9 mouse cellular contexts compared by ENCODE assay signal in genomic region chr8:119708878-119709702, GRCm38 (mm10). TPM values are rescaled to one million over a fixed set of nuclear protein-coding genes. Genes with fewer than 3 reads are reported as not detected.
DNase-seq lines count a peak whose midpoint lies in the region; ATAC-seq lines count a peak whose summit lies in the region.
"Had no signal": no experiment of that assay in that cellular context is flagged by ENCODE, and none has a peak within 500 bp of the region (broad histone marks: within the 10 kb centered on the region; RNA-seq: fewer than 3 reads in every experiment).

No protein-coding gene starts in this region.

- no peak overlapping the region for H3K4me3 ChIP-seq in intestine, embryonic 14.5 days (ENCODE audit: low read depth, low read length)

- H3K27me3 ChIP-seq in intestine, embryonic 14.5 days (replicated peaks; ENCODE audit: control insufficient read depth, insufficient read depth, low read length), result no peaks in the 10 kb centered on the region

- no peak overlapping the region for H3K9ac ChIP-seq in intestine, embryonic 14.5 days (ENCODE audit: low read length)

- no peak for ATAC-seq in cerebellum, adult (ENCODE audit: insufficient number of reproducible peaks, low FRiP score, low TSS enrichment)
- 0 out of 2 replicates have a peak, but pooled peaks have one; percentile 28 for ATAC-seq in intestine, embryonic 14.5 days (replicated peaks; ENCODE audit: low FRiP score, low TSS enrichment, low read depth)

- no peak overlapping the region for H3K4me2 ChIP-seq in intestine, embryonic 14.5 days (ENCODE audit: low read length)

- no peaks in the 10 kb centered on the region for H3K36me3 ChIP-seq in intestine, embryonic 14.5 days (ENCODE audit: control insufficient read depth, insufficient read depth, low read length)

- DNase-seq in cerebellum, postnatal 10 days, result peak; percentile 38 to 43
- peak; percentile 93 for DNase-seq in 3134 (ENCODE audit: extremely low read depth, insufficient read length, low spot score)
- peak; percentile 52 for DNase-seq in fat pad, adult 2 months (ENCODE audit: extremely low read depth, low read depth, low spot score)
- DNase-seq in intestine, embryonic 14.5 days (ENCODE audit: low spot score), result no peak
- DNase-seq in frontal cortex, adult 2 months (ENCODE audit: extremely low spot score in 1 of 2, low spot score in 1 of 2), result no peak
- DNase-seq in right cerebral cortex, postnatal 4 days, result no peak
- no peak for DNase-seq in embryo, embryonic 10.5 days (ENCODE audit: low spot score)
- DNase-seq: liver had no signal

- H3K27ac ChIP-seq in intestine, embryonic 14.5 days (ENCODE audit: low read depth), result no peak overlapping the region

- H3K9me3 ChIP-seq in intestine, embryonic 14.5 days (ENCODE audit: control insufficient read depth, low read length), result no peaks in the 10 kb centered on the region

- WGBS in intestine, embryonic 14.5 days, result 61% methylated on average over 14 of the region's 14 CpGs

- H3K4me1 ChIP-seq in intestine, embryonic 14.5 days (replicated peaks; ENCODE audit: control insufficient read depth, insufficient read depth, low read length), result peaks cover 4% of the 10 kb centered on the region; the same call in 1 of the 2 replicates

RNA-seq across cellular contexts. Expression of gene Atp2c2, which starts 9.3 kb away (rescaled TPM):
- polyA plus RNA-seq in intestine, embryonic 14.5 days (2014; fragmentation: Nextera tagmentation; extraction: Ambion mirVana), result 3.1 and 3.6 TPM in 2 replicates
- 0.69 and 0.98 TPM in 2 replicates for polyA plus RNA-seq in frontal cortex, adult 2 months (2012; rRNA removed)

RNA-seq across cellular contexts. Expression of gene Wfdc1, which starts 42.9 kb away (rescaled TPM):
- polyA plus RNA-seq in intestine, embryonic 14.5 days (2014; fragmentation: Nextera tagmentation; extraction: Ambion mirVana), result 4.1 and 4.6 TPM in 2 replicates
- 18.2 and 24.3 TPM in 2 replicates for polyA plus RNA-seq in frontal cortex, adult 2 months (2012; rRNA removed)

Comparison
In these comparisons a context has a peak if more than half of its experiments do, and no peak if none do; other contexts are left out.
1. DNase-seq: peak in cerebellum, postnatal 10 days (2 of 2), 3134 (single experiment) and fat pad, adult 2 months (single experiment); none in intestine, embryonic 14.5 days (single experiment), frontal cortex, adult 2 months (0 of 2), right cerebral cortex, postnatal 4 days (single experiment) and embryo, embryonic 10.5 days (single experiment).